Mouse (Mus musculus) c-Kit-positive CD71-positive TER-119-negative erythroid progenitor cells, embryonic 14.5 days (primary cell): ENCODE measurements around the gene 1500011B03Rik.
"Not testable (repeated sequence)": the region's sequence is repeated elsewhere in the genome, so short reads cannot be mapped to it uniquely, and the experiment has no call there.

Experiments used
- DNase-seq: peaks from one replicate; pipeline ENCODE4 v3.0.0-alpha.2; 2013; ENCODE audit warnings: low read depth

Gene 1500011B03Rik

GRCm38 (mm10) chr5:114822796-114823688 is at the start of gene 1500011B03Rik:
1500011B03Rik (minus strand) TSS chr5:114823468.
- no peak for DNase-seq

- DNase-seq: no peak
Observed at GRCm38 (mm10) chr5:114865279-114865678, 42.0 kb upstream of the 1500011B03Rik start.

- no peak for DNase-seq
Observed at GRCm38 (mm10) chr5:114864813-114865212, 41.5 kb upstream of the 1500011B03Rik start.

- no peak for DNase-seq
Observed at GRCm38 (mm10) chr5:114861730-114862129, 38.5 kb upstream of the 1500011B03Rik start.

- peak; percentile 51 for DNase-seq
Observed at GRCm38 (mm10) chr5:114859253-114859652, 36.0 kb upstream of the 1500011B03Rik start.

GRCm38 (mm10) chr5:114858582-114858981 is 35.3 kb upstream of the 1500011B03Rik start, which contains the start of gene Gm9936:
Gm9936 (minus strand) TSS chr5:114858682.
- DNase-seq: no peak

- DNase-seq: not testable (repeated sequence)
Observed at GRCm38 (mm10) chr5:114853364-114853763, 30.1 kb upstream of the 1500011B03Rik start, which contains the start of gene 4930519G04Rik. 4930519G04Rik (plus strand) TSS chr5:114853664.

- no peak for DNase-seq
Observed at GRCm38 (mm10) chr5:114851565-114852236, 28.4 kb upstream of the 1500011B03Rik start.

GRCm38 (mm10) chr5:114844371-114844770 is 21.1 kb upstream of the 1500011B03Rik start:
- not testable (repeated sequence) for DNase-seq

GRCm38 (mm10) chr5:114842674-114843073 is 19.4 kb upstream of the 1500011B03Rik start:
- DNase-seq: no peak

GRCm38 (mm10) chr5:114842155-114842554 is 18.9 kb upstream of the 1500011B03Rik start:
- not testable (repeated sequence) for DNase-seq

GRCm38 (mm10) chr5:114840481-114840880 is 17.2 kb upstream of the 1500011B03Rik start:
- DNase-seq: not testable (repeated sequence)

- DNase-seq: no peak
Observed at GRCm38 (mm10) chr5:114836886-114837285, 13.6 kb upstream of the 1500011B03Rik start.

- no peak for DNase-seq
Observed at GRCm38 (mm10) chr5:114829740-114830139, 6.5 kb upstream of the 1500011B03Rik start.

- no peak for DNase-seq
Observed at GRCm38 (mm10) chr5:114827427-114827826, 4.2 kb upstream of the 1500011B03Rik start.

GRCm38 (mm10) chr5:114825978-114826691 is 2.9 kb upstream of the 1500011B03Rik start:
- DNase-seq: peak; percentile 94

GRCm38 (mm10) chr5:114824197-114824596 is 929 bp upstream of the 1500011B03Rik start:
- DNase-seq: no peak

- DNase-seq: no peak
Observed at GRCm38 (mm10) chr5:114818124-114818523, 5.1 kb downstream of the 1500011B03Rik start.

GRCm38 (mm10) chr5:114816599-114816998 is 6.7 kb downstream of the 1500011B03Rik start:
- DNase-seq: no peak

GRCm38 (mm10) chr5:114813525-114814181 is 9.6 kb downstream of the 1500011B03Rik start:
- DNase-seq: no peak

GRCm38 (mm10) chr5:114809826-114810225 is 13.4 kb downstream of the 1500011B03Rik start:
- no peak for DNase-seq
